Mouse (Mus musculus) ES-E14 (cell line): ENCODE data around the gene Tpt1. TPM values are rescaled to one million over a fixed set of nuclear protein-coding genes. Genes with fewer than 3 reads are reported as not detected.
"Not testable (repeated sequence)": the region's sequence is repeated elsewhere in the genome, so short reads cannot be mapped to it uniquely, and the experiment has no call there.

Experiments used
- DNase-seq: peaks from one replicate; pipeline ENCODE4 v3.0.0-alpha.2; 2013; ENCODE audit warnings: low read depth, low spot score
- H3K27ac ChIP-seq: 2 replicates; pipeline ENCODE4 v1.5.1; 2012; ENCODE audit warnings: low read depth, mild to moderate bottlenecking, low read length, moderate library complexity, mixed read lengths; ENCODE audit not compliant: poor library complexity, insufficient read depth, severe bottlenecking
- H3K36me3 ChIP-seq: 2 replicates; pipeline ENCODE4 v1.6.1; 2012; ENCODE audit warnings: mild to moderate bottlenecking, low read length, moderate library complexity, mixed read lengths; ENCODE audit not compliant: control insufficient read depth, poor library complexity, insufficient read depth, severe bottlenecking
- H3K4me1 ChIP-seq, 2 experiments: fragments of 150-350 bp in 1 of 2; sonication (generic) in 1 of 2; 2 replicates each; pipeline ENCODE4 v1.6.1; 2012; ENCODE audit warnings: low read length in 2 of 2, mild to moderate bottlenecking in 1 of 2, mixed read lengths in 1 of 2; ENCODE audit not compliant: control insufficient read depth in 2 of 2, insufficient read depth in 2 of 2, poor library complexity in 1 of 2
- H3K4me3 ChIP-seq, 2 experiments: fragments of 150-350 bp in 1 of 2; sonication (generic) in 1 of 2; 2 replicates each; pipeline ENCODE4 v1.5.1; 2012; ENCODE audit warnings: low read length in 2 of 2, low read depth in 1 of 2, mild to moderate bottlenecking in 1 of 2, mixed read lengths in 1 of 2; ENCODE audit not compliant: insufficient read depth in 1 of 2, poor library complexity in 1 of 2, severe bottlenecking in 1 of 2
- H3K9ac ChIP-seq: 2 replicates; pipeline ENCODE4 v1.6.1; 2012; ENCODE audit warnings: low read depth, mild to moderate bottlenecking, low read length, mixed read lengths; ENCODE audit not compliant: poor library complexity, insufficient read depth, severe bottlenecking
- H3K9me3 ChIP-seq: fragments of 150-350 bp; sonication (generic); 2 replicates; pipeline ENCODE4 v1.6.1; 2012; ENCODE audit warnings: low read depth, mild to moderate bottlenecking, low read length; ENCODE audit not compliant: control insufficient read depth, insufficient read depth
- CHD2 ChIP-seq: IDR thresholded peaks from 2 replicates; pipeline ENCODE4 v1.6.1; 2014; ENCODE audit warnings: mild to moderate bottlenecking, low read depth, low read length, inconsistent platforms
- HCFC1 ChIP-seq: IDR thresholded peaks from 2 replicates; pipeline ENCODE4 v1.6.1; 2012; ENCODE audit warnings: low read length, inconsistent platforms, borderline replicate concordance; ENCODE audit not compliant: insufficient read depth
- MAFK ChIP-seq: IDR thresholded peaks from 2 replicates; pipeline ENCODE4 v1.6.1; 2014; ENCODE audit warnings: mild to moderate bottlenecking, low read depth, low read length, inconsistent platforms; ENCODE audit not compliant: insufficient read depth
- ZC3H11A ChIP-seq: IDR thresholded peaks from 2 replicates; pipeline ENCODE4 v1.6.1; 2012; ENCODE audit warnings: low read depth, mild to moderate bottlenecking, inconsistent platforms, low read length, borderline replicate concordance
- ZNF384 ChIP-seq: IDR thresholded peaks from 2 replicates; pipeline ENCODE4 v1.6.1; 2012; ENCODE audit warnings: low read depth, low read length, inconsistent platforms
- in situ Hi-C, 2 experiments: fragments of 600-800 bp; cut with MboI; formaldehyde crosslinking; loops; one replicate each; pipeline ENCODE4 v1.15.1; 2025; ENCODE audit warnings: low sequenced_read_pairs in 2 of 2, inconsistent platforms in 1 of 2; ENCODE audit not compliant: unreplicated experiment in 2 of 2
- total RNA-seq: library from RNA; depleted of rRNA; stranded (reverse); fragments of 300-350 nt; gene quantifications from 2 replicates; pipeline ENCODE4 v1.2.3, GENCODE M21; 2012

Tpt1 gene
- total RNA-seq, 1 experiment: 613 TPM

- TF ChIP-seq MAFK (no peak), HCFC1 (peak; percentile 16; the same call in 1 of the 2 replicates), CHD2 (0 out of 2 replicates have a peak, but pooled peaks have one; percentile 11), ZNF384 (no peak), ZC3H11A (no peak)
- H3K36me3 ChIP-seq: no peaks in the 10 kb centered on the region
These were observed 10.6 kb upstream of the Tpt1 start for GRCm38 (mm10) chr14:75834251-75834738.

GRCm38 (mm10) chr14:75834739-75835381 lies 10.0 kb upstream of the Tpt1 start:
- Histone ChIP-seq H3K9ac (peak overlapping the region; percentile 85), H3K4me3 (peak overlapping the region; percentile 64 to 85), H3K9me3 (no peaks in the 10 kb centered on the region), H3K4me1 (peaks cover 0 to 5% of the 10 kb centered on the region in 2 experiments; a peak in 1 of 4 replicates), H3K36me3 (no peaks in the 10 kb centered on the region), H3K27ac (peak overlapping the region; percentile 68)
- no peak for TF ChIP-seq ZC3H11A
- TF ChIP-seq HCFC1: no peak; the same call in 1 of the 2 replicates
- no peak for TF ChIP-seq MAFK
- no peak for TF ChIP-seq CHD2
- TF ChIP-seq ZNF384: no peak
- DNase-seq: no peak
- in situ Hi-C loops: no loop called here

More at GRCm38 (mm10) chr14:75834251-75834738, 10.6 kb upstream of the Tpt1 start:
- Histone ChIP-seq H3K4me1 (peaks cover 0 to 5% of the 10 kb centered on the region in 2 experiments; a peak in 1 of 4 replicates), H3K4me3 (peak overlapping the region; percentile 64 to 85), H3K9ac (peak overlapping the region; percentile 85), H3K27ac (peak overlapping the region; percentile 68), H3K9me3 (no peaks in the 10 kb centered on the region)
- DNase-seq: peak; percentile 80
- in situ Hi-C loops: no loop called here

- no peak for DNase-seq
- TF ChIP-seq ZNF384: no peak
- no peak for TF ChIP-seq MAFK
- no peak for TF ChIP-seq HCFC1
- TF ChIP-seq CHD2: no peak
- TF ChIP-seq ZC3H11A: no peak
- Histone ChIP-seq H3K9me3 (no peaks in the 10 kb centered on the region), H3K9ac (no peak overlapping the region), H3K27ac (no peak overlapping the region), H3K4me3 (no peak overlapping the region), H3K4me1 (peaks cover 0 to 5% of the 10 kb centered on the region in 2 experiments; a peak in 1 of 4 replicates), H3K36me3 (no peaks in the 10 kb centered on the region)
- in situ Hi-C loops: no loop called here
These were observed 8.3 kb upstream of the Tpt1 start for GRCm38 (mm10) chr14:75836579-75836978.

- Histone ChIP-seq H3K4me3 (no peak overlapping the region), H3K9me3 (no peaks in the 10 kb centered on the region), H3K27ac (no peak overlapping the region), H3K4me1 (peaks cover 0 to 5% of the 10 kb centered on the region in 2 experiments; a peak in 1 of 4 replicates), H3K36me3 (no peaks in the 10 kb centered on the region), H3K9ac (no peak overlapping the region)
- TF ChIP-seq CHD2 (no peak), MAFK (no peak), ZNF384 (no peak), ZC3H11A (no peak), HCFC1 (no peak)
- no peak for DNase-seq
- in situ Hi-C loops: no loop called here
These were observed 7.6 kb upstream of the Tpt1 start for GRCm38 (mm10) chr14:75837048-75837916.

- H3K9ac ChIP-seq, H3K27ac ChIP-seq, H3K36me3 ChIP-seq, H3K4me3 ChIP-seq, DNase-seq, H3K4me1 ChIP-seq, H3K9me3 ChIP-seq, in situ Hi-C loops: not testable (repeated sequence)
These were observed 3.1 kb upstream of the Tpt1 start for GRCm38 (mm10) chr14:75841758-75842157.
